Mouse (Mus musculus): Measurements from ENCODE around the gene Rpusd3.

Gene Rpusd3

GRCm38 (mm10) chr6:113429965-113430364 is 10.8 kb upstream of the Rpusd3 start:
- DNase-seq (ENCODE audit: low read depth): no peak

- no peak for DNase-seq (ENCODE audit: low read depth)
Observed at GRCm38 (mm10) chr6:113428006-113428405, 8.9 kb upstream of the Rpusd3 start.

- DNase-seq (ENCODE audit: low read depth): peak; percentile 69
Observed at GRCm38 (mm10) chr6:113427397-113427796, 8.3 kb upstream of the Rpusd3 start.

- DNase-seq (ENCODE audit: low read depth): no peak
Observed at GRCm38 (mm10) chr6:113426696-113427095, 7.6 kb upstream of the Rpusd3 start.

- no peak for DNase-seq (ENCODE audit: low read depth)
Observed at GRCm38 (mm10) chr6:113424187-113424586, 5.0 kb upstream of the Rpusd3 start.

GRCm38 (mm10) chr6:113423000-113423399 is 3.9 kb upstream of the Rpusd3 start:
- DNase-seq (ENCODE audit: low read depth): no peak

GRCm38 (mm10) chr6:113418441-113419198 is 520 bp downstream of the Rpusd3 start:
- no peak for DNase-seq (ENCODE audit: low read depth)

GRCm38 (mm10) chr6:113416416-113416815 is 2.7 kb downstream of the Rpusd3 start:
- no peak for DNase-seq (ENCODE audit: low read depth)

GRCm38 (mm10) chr6:113410001-113410400 is 9.1 kb downstream of the Rpusd3 start:
- no peak for DNase-seq (ENCODE audit: low read depth)

GRCm38 (mm10) chr6:113406683-113407082 is 12.5 kb downstream of the Rpusd3 start:
- no peak for DNase-seq (ENCODE audit: low read depth)

- no peak for DNase-seq (ENCODE audit: low read depth)
Observed at GRCm38 (mm10) chr6:113405483-113405882, 13.7 kb downstream of the Rpusd3 start.

- DNase-seq (ENCODE audit: low read depth): no peak
Observed at GRCm38 (mm10) chr6:113404649-113405448, 14.3 kb downstream of the Rpusd3 start.

GRCm38 (mm10) chr6:113402094-113402493 is 17.0 kb downstream of the Rpusd3 start:
- DNase-seq (ENCODE audit: low read depth): no peak

- no peak for DNase-seq (ENCODE audit: low read depth)
Observed at GRCm38 (mm10) chr6:113396270-113397030, 22.7 kb downstream of the Rpusd3 start.

GRCm38 (mm10) chr6:113395501-113395900 is 23.6 kb downstream of the Rpusd3 start:
- DNase-seq (ENCODE audit: low read depth): no peak

- no peak for DNase-seq (ENCODE audit: low read depth)
Observed at GRCm38 (mm10) chr6:113394811-113395210, 24.3 kb downstream of the Rpusd3 start.

- DNase-seq (ENCODE audit: low read depth): no peak
Observed at GRCm38 (mm10) chr6:113393951-113394350, 25.2 kb downstream of the Rpusd3 start.

GRCm38 (mm10) chr6:113392387-113393071 is 26.6 kb downstream of the Rpusd3 start:
- DNase-seq (ENCODE audit: low read depth): no peak

- no peak for DNase-seq (ENCODE audit: low read depth)
Observed at GRCm38 (mm10) chr6:113392015-113392386, 27.1 kb downstream of the Rpusd3 start.

GRCm38 (mm10) chr6:113390715-113391114 is 28.4 kb downstream of the Rpusd3 start:
- no peak for DNase-seq (ENCODE audit: low read depth)

GRCm38 (mm10) chr6:113388960-113389359 is 30.2 kb downstream of the Rpusd3 start, which contains the start of gene Ttll3:
Ttll3 (plus strand) TSS chr6:113389260.
- no peak for DNase-seq (ENCODE audit: low read depth)

GRCm38 (mm10) chr6:113386025-113386424 is 33.1 kb downstream of the Rpusd3 start:
- no peak for DNase-seq (ENCODE audit: low read depth)

Measured in naive thymus-derived CD4-positive, alpha-beta T cell, adult 2 months (primary cell).